Mouse (Mus musculus): ENCODE measurements around the gene Fgfr2.

DNA sequence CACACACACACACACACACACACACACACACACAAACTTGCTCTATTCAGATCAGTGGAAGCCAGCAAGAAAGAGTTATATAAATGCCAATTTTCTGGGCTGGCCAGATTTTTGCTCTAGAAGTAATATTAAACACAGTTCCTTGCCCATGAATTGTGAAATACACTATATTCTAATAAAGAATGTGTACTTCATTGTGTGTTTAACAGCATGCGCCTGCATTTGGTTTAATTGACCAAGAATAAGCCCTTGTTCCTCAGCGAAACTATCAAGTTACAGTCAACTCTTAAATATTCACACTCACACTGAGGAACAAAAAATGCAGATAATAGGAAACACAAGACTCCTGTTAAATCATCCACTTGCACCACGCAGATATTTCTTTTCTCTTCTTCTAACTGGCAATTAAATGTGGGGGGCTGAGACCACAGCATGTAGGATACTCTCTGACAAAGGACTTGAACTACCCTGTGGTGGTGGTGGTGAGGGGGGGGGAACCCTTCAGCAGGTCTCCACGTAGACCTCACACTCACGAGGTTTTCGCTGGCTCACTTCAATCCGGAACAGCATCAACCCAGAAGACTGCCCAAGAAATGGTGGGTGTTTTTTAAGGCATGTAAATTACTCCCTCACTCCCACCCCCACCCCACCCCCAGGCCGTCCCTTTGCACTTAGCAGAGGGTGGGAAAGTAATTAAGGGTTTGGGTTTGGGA, 2865.0 kb downstream of the Fgfr2 start:
- TF ChIP-seq EP300 (IDR thresholded peaks at IDR 0.05; ENCODE audit: low read depth) (no peak), CTCF (IDR thresholded peaks at IDR 0.05; ENCODE audit: low read depth) (no peak)

Data from liver, postnatal 0 days (tissue).